Mouse (Mus musculus): ENCODE results near the gene Nbeal2.

DNA sequence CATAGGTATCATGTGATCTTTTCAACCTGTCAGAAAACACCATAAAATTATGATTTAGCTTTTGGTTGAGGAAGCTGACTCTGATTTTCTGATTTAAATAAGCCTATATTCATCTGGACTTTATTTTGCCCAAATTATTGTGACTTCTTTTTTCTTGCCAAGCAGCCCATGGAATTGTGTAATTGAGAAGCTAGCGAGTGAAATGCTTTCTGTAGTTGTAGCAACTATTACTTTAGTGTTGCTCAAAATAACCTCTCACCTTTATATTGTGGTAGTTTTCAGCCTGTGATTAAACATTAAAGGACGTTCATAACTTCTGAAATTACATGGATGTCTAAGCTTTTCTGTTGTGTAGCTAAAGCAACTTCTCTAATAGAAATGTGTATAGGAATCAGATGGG, 71.8 kb downstream of the Nbeal2 start:
- TF ChIP-seq CTCF (IDR thresholded peaks at IDR 0.05; ENCODE audit: borderline replicate concordance, control insufficient read depth, extremely low read depth, insufficient read depth, low read length, poor library complexity) (no peak), POLR2A (IDR thresholded peaks at IDR 0.05; ENCODE audit: control insufficient read depth, extremely low read depth, insufficient read depth, low read length, poor library complexity) (no peak)
